Mouse (Mus musculus): ENCODE data around the gene Pak4.
"Not testable (repeated sequence)": the region's sequence is repeated elsewhere in the genome, so short reads cannot be mapped to it uniquely, and the experiment has no call there.

DNA sequence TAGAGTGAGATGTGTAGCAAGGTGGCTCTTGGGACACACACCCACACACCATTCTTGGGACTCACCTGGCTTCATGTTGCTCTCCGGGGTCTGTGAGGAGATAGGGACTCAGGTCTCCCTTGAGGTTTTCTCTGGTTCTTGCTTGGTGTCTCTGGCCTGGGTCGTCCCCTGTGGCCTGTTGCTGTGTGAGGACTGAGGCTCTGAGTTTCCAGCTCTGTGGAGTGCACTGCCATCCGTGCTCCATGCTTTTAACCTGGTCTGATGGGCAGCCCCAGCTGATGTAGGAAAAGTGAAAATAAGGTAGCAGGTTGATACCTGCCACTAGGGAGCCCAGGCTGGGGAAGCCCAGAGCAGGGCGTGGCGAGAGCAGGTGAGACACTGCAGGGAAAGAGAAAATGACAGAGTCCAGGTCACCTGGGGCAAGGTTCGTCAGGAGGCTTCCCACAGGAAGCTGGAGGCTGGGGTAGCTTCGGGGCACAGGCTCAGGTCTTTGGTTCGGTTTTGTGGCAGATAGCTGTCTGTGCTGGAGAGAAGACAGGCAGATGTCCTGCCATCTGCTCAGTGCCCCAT, 87.5 kb downstream of the Pak4 start, which contains the start of gene Ifnl2:
- not testable (repeated sequence) for TF ChIP-seq CTCF (conservative IDR thresholded peaks at IDR 0.05; ENCODE audit: insufficient read depth, insufficient read length, low read depth, low read length); POLR2A (IDR thresholded peaks at IDR 0.05; ENCODE audit: low read depth, low read length)
